Mouse (Mus musculus) heart, embryonic 10.5 days (tissue): Measurements from ENCODE around the gene Ifitm2. TPM values are rescaled to one million over a fixed set of nuclear protein-coding genes. Genes with fewer than 3 reads are reported as not detected.
A peak's percentile ranks its signal among the peaks of the same experiment; 100 is the strongest.

ENCODE experiments used
- DNase-seq: peaks from one replicate; pipeline ENCODE4 v3.0.0-alpha.2; 2017; ENCODE audit warnings: low spot score
- H3K27ac ChIP-seq: fragments of 300-500 bp; sonication (generic); 2 replicates; pipeline ENCODE4 v1.5.1; 2016; ENCODE audit warnings: mild to moderate bottlenecking
- H3K27me3 ChIP-seq: fragments of 300-500 bp; sonication (generic); 2 replicates; pipeline ENCODE4 v1.6.1; 2016; ENCODE audit warnings: mild to moderate bottlenecking; ENCODE audit not compliant: poor library complexity, insufficient read depth, severe bottlenecking
- H3K36me3 ChIP-seq: fragments of 300-500 bp; sonication (generic); 2 replicates; pipeline ENCODE4 v1.6.1; 2016; ENCODE audit warnings: mild to moderate bottlenecking, moderate library complexity
- H3K4me1 ChIP-seq: fragments of 300-500 bp; sonication (generic); 2 replicates; pipeline ENCODE4 v1.6.1; 2016; ENCODE audit warnings: mild to moderate bottlenecking
- H3K4me3 ChIP-seq: fragments of 300-500 bp; sonication (generic); 2 replicates; pipeline ENCODE4 v1.5.1; 2016; ENCODE audit warnings: mild to moderate bottlenecking, moderate library complexity
- H3K9me3 ChIP-seq: fragments of 300-500 bp; sonication (generic); 2 replicates; pipeline ENCODE4 v1.6.1; 2016; ENCODE audit warnings: mild to moderate bottlenecking, moderate library complexity
- WGBS: fragments of 180-500 bp; shearing (Covaris S2); methylation state at CpG from one replicate; pipeline ENCODE4 v1.1.7; 2016; 5-methylcytosine and 5-hydroxymethylcytosine counted together
- polyA plus RNA-seq: library from polyadenylated mRNA; unstranded; fragments of >200 nt; fragmentation: Nextera tagmentation; extraction: Ambion mirVana; gene quantifications from 2 replicates; pipeline ENCODE4 v1.2.1, GENCODE M21; 2016

The Ifitm2 gene
- polyA plus RNA-seq, 1 experiment from 2014 or later = 508 TPM

GRCm38 (mm10) chr7:140961416-140961815 lies 5.6 kb upstream of the Ifitm2 start:
- Histone ChIP-seq H3K9me3 (no peaks in the 10 kb centered on the region), H3K27me3 (peaks cover 14% of the 10 kb centered on the region), H3K4me3 (no peak overlapping the region), H3K27ac (no peak overlapping the region), H3K4me1 (peaks cover 2% of the 10 kb centered on the region; the same call in 1 of the 2 replicates), H3K36me3 (no peaks in the 10 kb centered on the region)
- WGBS = 65% methylated on average over 2 of the region's 2 CpGs
- no peak for DNase-seq

- WGBS = 75% methylated on average over 5 of the region's 5 CpGs
- Histone ChIP-seq H3K27ac (no peak overlapping the region), H3K27me3 (peaks cover 11% of the 10 kb centered on the region; the same call in 1 of the 2 replicates), H3K4me1 (peaks cover 15% of the 10 kb centered on the region), H3K36me3 (no peaks in the 10 kb centered on the region), H3K4me3 (no peak overlapping the region), H3K9me3 (no peaks in the 10 kb centered on the region)
- no peak for DNase-seq
These were observed 4.2 kb upstream of the Ifitm2 start for GRCm38 (mm10) chr7:140960026-140960425.

- Histone ChIP-seq H3K27ac (no peak overlapping the region), H3K27me3 (peaks cover 11% of the 10 kb centered on the region; the same call in 1 of the 2 replicates), H3K36me3 (no peaks in the 10 kb centered on the region), H3K9me3 (no peaks in the 10 kb centered on the region), H3K4me3 (no peak overlapping the region), H3K4me1 (peaks cover 22% of the 10 kb centered on the region)
- DNase-seq = no peak
- 15% methylated on average over 9 of the region's 9 CpGs for WGBS
These were observed 3.6 kb upstream of the Ifitm2 start for GRCm38 (mm10) chr7:140959181-140959901.

GRCm38 (mm10) chr7:140956556-140956869 lies 726 bp upstream of the Ifitm2 start:
- Histone ChIP-seq H3K27me3 (0 out of 2 replicates have a peak, but pooled peaks cover 11% of the 10 kb centered on the region), H3K4me1 (peaks cover 35% of the 10 kb centered on the region), H3K4me3 (no peak overlapping the region), H3K9me3 (no peaks in the 10 kb centered on the region), H3K27ac (peak overlapping the region; percentile 86), H3K36me3 (0 out of 2 replicates have a peak, but pooled peaks cover 6% of the 10 kb centered on the region)
- 44% methylated on average over 6 of the region's 6 CpGs for WGBS
- DNase-seq = no peak

GRCm38 (mm10) chr7:140955342-140955741 lies 445 bp downstream of the Ifitm2 start:
- H3K36me3 ChIP-seq = 0 out of 2 replicates have a peak, but pooled peaks cover 6% of the 10 kb centered on the region
- no peaks in the 10 kb centered on the region for H3K9me3 ChIP-seq
- H3K27me3 ChIP-seq = 0 out of 2 replicates have a peak, but pooled peaks cover 11% of the 10 kb centered on the region
- H3K4me3 ChIP-seq = peak overlapping the region; percentile 66
- no peak for DNase-seq
- peak overlapping the region; percentile 86 for H3K27ac ChIP-seq
- WGBS = 14% methylated on average over 17 of the region's 17 CpGs
- H3K4me1 ChIP-seq = peaks cover 44% of the 10 kb centered on the region

GRCm38 (mm10) chr7:140954733-140955071 lies 1.1 kb downstream of the Ifitm2 start:
- Histone ChIP-seq H3K9me3 (no peaks in the 10 kb centered on the region), H3K4me1 (peaks cover 47% of the 10 kb centered on the region), H3K27me3 (0 out of 2 replicates have a peak, but pooled peaks cover 6% of the 10 kb centered on the region), H3K27ac (0 out of 2 replicates have a peak overlapping the region, but pooled peaks have one; percentile 86), H3K4me3 (peak overlapping the region; percentile 66), H3K36me3 (0 out of 2 replicates have a peak, but pooled peaks cover 7% of the 10 kb centered on the region)
- no peak for DNase-seq
- 8% methylated on average over 9 of the region's 9 CpGs for WGBS

- Histone ChIP-seq H3K4me1 (peaks cover 47% of the 10 kb centered on the region), H3K4me3 (peak overlapping the region; percentile 66), H3K9me3 (no peaks in the 10 kb centered on the region), H3K27ac (no peak overlapping the region), H3K27me3 (0 out of 2 replicates have a peak, but pooled peaks cover 6% of the 10 kb centered on the region), H3K36me3 (peaks cover 13% of the 10 kb centered on the region; the same call in 1 of the 2 replicates)
- 59% methylated on average over 15 of the region's 15 CpGs for WGBS
- no peak for DNase-seq
These were observed 1.7 kb downstream of the Ifitm2 start for GRCm38 (mm10) chr7:140953800-140954732.

GRCm38 (mm10) chr7:140953133-140953532 lies 2.7 kb downstream of the Ifitm2 start:
- no peak for DNase-seq
- H3K4me3 ChIP-seq = no peak overlapping the region
- WGBS = 73% methylated on average over 11 of the region's 11 CpGs
- H3K4me1 ChIP-seq = peaks cover 54% of the 10 kb centered on the region
- H3K36me3 ChIP-seq = peaks cover 23% of the 10 kb centered on the region
- no peaks in the 10 kb centered on the region for H3K9me3 ChIP-seq
- no peak overlapping the region for H3K27ac ChIP-seq
- H3K27me3 ChIP-seq = no peaks in the 10 kb centered on the region

- DNase-seq = no peak
- 72% methylated on average over 7 of the region's 7 CpGs for WGBS
- peaks cover 61% of the 10 kb centered on the region for H3K4me1 ChIP-seq
- H3K4me3 ChIP-seq = no peak overlapping the region
- H3K9me3 ChIP-seq = no peaks in the 10 kb centered on the region
- no peaks in the 10 kb centered on the region for H3K27me3 ChIP-seq
- peaks cover 30% of the 10 kb centered on the region for H3K36me3 ChIP-seq
- H3K27ac ChIP-seq = no peak overlapping the region
These were observed 3.3 kb downstream of the Ifitm2 start for GRCm38 (mm10) chr7:140952441-140952840.

GRCm38 (mm10) chr7:140951765-140952164 lies 4.0 kb downstream of the Ifitm2 start:
- Histone ChIP-seq H3K9me3 (no peaks in the 10 kb centered on the region), H3K27me3 (no peaks in the 10 kb centered on the region), H3K4me1 (peaks cover 66% of the 10 kb centered on the region), H3K4me3 (no peak overlapping the region), H3K36me3 (peaks cover 35% of the 10 kb centered on the region), H3K27ac (no peak overlapping the region)
- WGBS = 73% methylated on average over 6 of the region's 6 CpGs
- no peak for DNase-seq

GRCm38 (mm10) chr7:140951051-140951450 lies 4.7 kb downstream of the Ifitm2 start:
- Histone ChIP-seq H3K27ac (0 out of 2 replicates have a peak overlapping the region, but pooled peaks have one; percentile 13), H3K27me3 (no peaks in the 10 kb centered on the region), H3K36me3 (peaks cover 41% of the 10 kb centered on the region), H3K4me3 (no peak overlapping the region), H3K9me3 (no peaks in the 10 kb centered on the region), H3K4me1 (peaks cover 65% of the 10 kb centered on the region)
- 52% methylated on average over 8 of the region's 8 CpGs for WGBS
- DNase-seq = no peak

- Histone ChIP-seq H3K27ac (0 out of 2 replicates have a peak within 1 kb of the TSS, but pooled peaks have one; percentile 13), H3K27me3 (no peaks in the 10 kb centered on the region), H3K4me1 (peaks cover 57% of the 10 kb centered on the region), H3K36me3 (peaks cover 51% of the 10 kb centered on the region), H3K4me3 (no peak within 1 kb of the TSS), H3K9me3 (no peaks in the 10 kb centered on the region)
- DNase-seq = no peak
- 85% methylated on average over 16 of the region's 16 CpGs for WGBS
These were observed 5.8 kb downstream of the Ifitm2 start, which contains the start of gene Ifitm5 for GRCm38 (mm10) chr7:140949824-140950530. TSS of gene Ifitm5 (minus strand) at chr7:140950291.
